Mouse (Mus musculus): Measurements from ENCODE around the gene Qrich1.
"Not testable (repeated sequence)": the region's sequence is repeated elsewhere in the genome, so short reads cannot be mapped to it uniquely, and the experiment has no call there.

The Qrich1 gene

DNA sequence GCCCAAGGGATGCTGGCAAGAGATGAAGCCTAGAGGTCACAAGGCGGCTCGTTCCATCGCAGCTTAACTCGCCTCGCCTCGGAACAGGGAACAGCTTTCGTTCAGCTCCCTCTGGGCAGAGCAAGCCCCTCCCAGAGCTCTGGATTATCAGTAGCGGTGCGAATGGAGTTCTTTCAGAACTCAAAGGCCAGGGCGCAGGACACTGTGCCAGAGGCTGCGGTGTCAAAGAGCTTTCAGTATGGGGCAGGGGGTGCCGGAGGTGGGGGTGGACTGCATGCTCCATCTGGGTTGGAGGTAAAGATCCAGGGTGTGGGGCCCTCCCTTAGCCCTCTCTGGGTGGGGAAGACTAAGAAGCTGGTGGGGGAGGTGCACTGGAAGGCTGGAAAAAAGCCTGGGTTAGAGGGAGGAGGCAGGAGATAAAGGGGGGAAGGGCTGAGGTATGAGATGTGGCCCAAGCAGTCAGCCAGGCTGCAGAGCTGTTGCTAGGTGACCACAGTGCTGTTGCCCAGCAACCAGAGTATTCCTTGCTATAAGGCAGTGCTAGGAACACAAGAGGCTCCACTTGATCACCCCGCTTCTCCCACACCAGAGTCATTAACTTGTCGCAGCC is 71.1 kb downstream of the Qrich1 start:
- peak; percentile 83 for DNase-seq (ENCODE audit: low read depth, low spot score)

- no peak for DNase-seq (ENCODE audit: low read depth, low spot score)
Measured at GRCm38 (mm10) chr9:108589229-108589628, 72.6 kb downstream of the Qrich1 start.

GRCm38 (mm10) chr9:108591462-108591861 is 74.9 kb downstream of the Qrich1 start:
- DNase-seq (ENCODE audit: low read depth, low spot score): no peak

- DNase-seq (ENCODE audit: low read depth, low spot score): no peak
Measured at GRCm38 (mm10) chr9:108594354-108594753, 77.7 kb downstream of the Qrich1 start.

- no peak for DNase-seq (ENCODE audit: low read depth, low spot score)
Measured at GRCm38 (mm10) chr9:108596998-108597764, 80.6 kb downstream of the Qrich1 start, which contains the start of gene P4htm. P4htm (minus strand) TSS chr9:108597667.

DNA sequence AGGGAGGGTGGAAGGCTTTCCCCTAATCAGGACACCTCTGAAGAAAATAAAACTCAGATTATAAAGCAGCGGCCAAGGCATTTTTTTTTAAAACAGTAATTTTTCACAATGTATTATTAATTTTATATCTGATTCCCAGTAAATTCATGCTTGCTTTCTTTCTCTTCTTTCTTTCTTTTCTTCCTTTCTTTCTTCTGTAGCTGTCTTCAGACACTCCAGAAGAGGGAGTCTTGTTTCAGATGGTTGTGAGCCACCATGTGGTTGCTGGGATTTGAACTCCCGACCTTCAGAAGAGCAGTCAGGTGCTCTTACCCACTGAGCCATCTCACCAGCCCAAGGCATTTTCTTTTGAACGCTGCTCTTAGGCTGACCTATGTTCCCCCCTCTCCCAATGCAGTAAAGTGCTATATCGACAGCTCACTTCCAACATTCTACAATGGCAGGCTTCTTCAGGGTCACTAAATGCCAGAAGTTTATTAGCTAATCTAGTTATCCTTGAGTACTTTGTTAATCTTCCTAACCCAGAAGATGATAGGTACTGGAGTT is 82.5 kb downstream of the Qrich1 start:
- no peak for DNase-seq (ENCODE audit: low read depth, low spot score)

DNA sequence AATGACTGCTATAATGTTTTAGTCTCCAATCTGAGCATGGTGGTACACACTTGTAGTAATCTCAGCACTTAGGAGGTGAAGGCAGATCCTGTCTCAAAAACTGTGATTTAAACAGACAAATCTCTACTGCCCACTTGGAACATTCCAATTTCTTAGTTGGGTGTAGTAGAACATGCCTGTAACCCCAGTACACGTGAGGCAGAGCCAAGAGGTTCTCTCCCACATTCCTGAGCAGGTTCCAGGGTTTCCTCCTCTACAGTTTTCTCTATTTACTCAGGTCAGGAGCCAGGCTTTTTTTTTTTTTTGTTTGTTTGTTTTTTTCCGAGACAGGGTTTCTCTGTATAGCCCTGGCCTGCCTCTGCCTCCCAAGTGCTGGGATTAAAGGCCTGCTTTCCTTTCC is 83.4 kb downstream of the Qrich1 start:
- no peak for DNase-seq (ENCODE audit: low read depth, low spot score)

DNA sequence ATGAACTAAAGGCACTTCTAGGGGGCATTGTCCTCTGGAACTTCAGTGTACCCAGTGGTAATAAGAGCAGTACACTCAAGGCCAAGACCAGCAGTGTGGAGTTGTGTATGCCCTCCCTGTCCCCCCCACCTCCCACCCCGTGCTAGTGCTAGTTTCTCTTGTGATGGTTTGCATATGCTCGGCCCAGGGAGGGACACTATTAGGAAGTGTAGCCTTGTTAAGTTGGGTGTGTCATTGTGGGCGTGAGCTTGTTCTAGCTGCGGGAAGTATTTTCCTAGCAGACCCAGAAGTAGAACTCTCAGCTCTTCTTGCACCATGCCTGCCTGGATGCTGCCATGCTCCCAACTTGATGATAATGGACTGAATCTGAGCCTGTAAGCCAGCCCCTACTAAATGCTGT is 85.4 kb downstream of the Qrich1 start:
- DNase-seq (ENCODE audit: low read depth, low spot score): no peak

- DNase-seq (ENCODE audit: low read depth, low spot score): not testable (repeated sequence)
Measured at GRCm38 (mm10) chr9:108607929-108608328, 91.3 kb downstream of the Qrich1 start.

- no peak for DNase-seq (ENCODE audit: low read depth, low spot score)
Measured at GRCm38 (mm10) chr9:108608889-108609288, 92.3 kb downstream of the Qrich1 start.

Measured in embryo, embryonic 11.5 days (tissue).